Mouse (Mus musculus) liver, postnatal 0 days (tissue): ENCODE measurements at regions not wholly inside any gene's neighbourhood (a gene's known extent, or its start where the extent isn't known, plus 50 kb on each side); places are given as distances from the start of the nearest gene placed in this dataset.

ENCODE experiments used
- ATAC-seq: fragments of 200-750 bp; cut with Nextera tagmentation; 2 replicates; pipeline ENCODE4 v1.8.0; 2017; ENCODE audit warnings: mild to moderate bottlenecking, moderate library complexity
- DNase-seq: peaks from one replicate; pipeline ENCODE4 v3.0.0-alpha.2; 2016
- H3K27ac ChIP-seq: fragments of 300-500 bp; sonication (generic); 2 replicates; pipeline ENCODE4 v1.5.1; 2014; ENCODE audit warnings: antibody characterized with exemption, moderate library complexity, mild to moderate bottlenecking, low read depth
- H3K27me3 ChIP-seq: fragments of 300-500 bp; sonication (generic); 2 replicates; pipeline ENCODE4 v1.6.1; 2014; ENCODE audit warnings: low read length, control low read depth, mixed read lengths; ENCODE audit not compliant: insufficient read depth
- H3K36me3 ChIP-seq: fragments of 300-500 bp; sonication (generic); replicated peaks from 2 replicates; pipeline ENCODE4 v1.6.1; 2014; ENCODE audit warnings: mild to moderate bottlenecking, control low read depth, low read length, moderate library complexity, mixed read lengths; ENCODE audit not compliant: insufficient read depth
- H3K4me1 ChIP-seq: fragments of 300-500 bp; sonication (generic); 2 replicates; pipeline ENCODE4 v1.6.1; 2014; ENCODE audit warnings: antibody characterized with exemption, mild to moderate bottlenecking, control low read depth; ENCODE audit not compliant: insufficient read depth
- H3K4me2 ChIP-seq: fragments of 300-500 bp; sonication (generic); 2 replicates; pipeline ENCODE4 v1.6.1; 2014; ENCODE audit warnings: low read depth, mild to moderate bottlenecking, low read length, moderate library complexity, mixed read lengths
- H3K4me3 ChIP-seq: fragments of 300-500 bp; sonication (generic); 2 replicates; pipeline ENCODE4 v1.5.1; 2014; ENCODE audit warnings: low read depth, low read length
- H3K9ac ChIP-seq: fragments of 300-500 bp; sonication (generic); replicated peaks from 2 replicates; pipeline ENCODE4 v1.6.1; 2014; ENCODE audit warnings: mild to moderate bottlenecking, moderate library complexity
- H3K9me3 ChIP-seq: fragments of 300-500 bp; sonication (generic); 2 replicates; pipeline ENCODE4 v1.6.1; 2016; ENCODE audit warnings: mild to moderate bottlenecking, control low read depth, low read length, mixed read lengths
- CTCF ChIP-seq: sonication (generic); IDR thresholded peaks from 2 replicates; pipeline ENCODE4 v1.5.1; 2016; ENCODE audit warnings: antibody characterized with exemption, low read depth
- EP300 ChIP-seq: IDR thresholded peaks from 2 replicates; pipeline ENCODE4 v1.6.1; 2016; ENCODE audit warnings: antibody characterized with exemption, low read depth, mild to moderate bottlenecking
- WGBS: fragments of 180-500 bp; shearing (Covaris S2); extraction: QIAGEN DNeasy Blood & Tissue Kit; methylation state at CpG from one replicate; pipeline ENCODE4 v1.1.7; 2014; ENCODE audit not compliant: insufficient replicate concordance; 5-methylcytosine and 5-hydroxymethylcytosine counted together

DNA sequence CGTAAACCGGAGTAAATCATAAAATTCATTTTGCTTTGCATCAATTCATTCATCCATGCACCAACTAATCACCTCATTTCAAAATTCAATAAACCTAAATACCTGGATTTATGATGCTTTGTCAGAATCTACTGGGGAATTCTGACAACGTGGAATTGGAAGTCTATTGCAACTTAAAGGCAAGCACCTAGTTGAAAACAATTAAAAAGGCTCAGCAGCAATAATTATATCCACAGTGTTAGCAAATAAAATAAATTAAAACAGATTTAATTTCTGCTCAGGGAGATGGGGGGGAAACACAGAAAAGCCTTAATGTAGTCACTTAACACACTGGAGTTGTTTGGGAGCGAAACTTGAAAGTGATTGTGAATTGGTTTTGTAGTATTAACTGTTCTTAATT is 430.3 kb upstream of the Tenm3 start:
- H3K9ac ChIP-seq = no peak overlapping the region
- 80% methylated on average over 4 of the region's 4 CpGs for WGBS
- no peak overlapping the region for H3K4me3 ChIP-seq
- no peak overlapping the region for H3K4me2 ChIP-seq
- no peak overlapping the region for H3K27ac ChIP-seq
- no peaks in the 10 kb centered on the region for H3K36me3 ChIP-seq
- no peaks in the 10 kb centered on the region for H3K27me3 ChIP-seq
- H3K4me1 ChIP-seq = no peaks in the 10 kb centered on the region
- ATAC-seq = no peak
- TF ChIP-seq CTCF (no peak), EP300 (no peak)
- no peaks in the 10 kb centered on the region for H3K9me3 ChIP-seq
- no peak for DNase-seq

- DNase-seq (no peak), ATAC-seq (no peak)
- Histone ChIP-seq H3K9me3 (no peaks in the 10 kb centered on the region), H3K36me3 (no peaks in the 10 kb centered on the region), H3K9ac (no peak overlapping the region), H3K27me3 (no peaks in the 10 kb centered on the region), H3K4me2 (no peak overlapping the region), H3K4me3 (no peak overlapping the region), H3K27ac (no peak overlapping the region), H3K4me1 (no peaks in the 10 kb centered on the region)
- TF ChIP-seq CTCF (no peak), EP300 (no peak)
- 83% methylated on average over 1 of the region's 1 CpGs for WGBS
Observed at GRCm38 (mm10) chr8:49273109-49273508, 429.4 kb upstream of the Tenm3 start.

GRCm38 (mm10) chr8:49263416-49263815 is 419.7 kb upstream of the Tenm3 start:
- Histone ChIP-seq H3K27ac (no peak overlapping the region), H3K4me3 (no peak overlapping the region), H3K4me2 (no peak overlapping the region), H3K9me3 (no peaks in the 10 kb centered on the region), H3K27me3 (no peaks in the 10 kb centered on the region), H3K9ac (no peak overlapping the region), H3K36me3 (no peaks in the 10 kb centered on the region), H3K4me1 (no peaks in the 10 kb centered on the region)
- ATAC-seq (no peak), DNase-seq (no peak)
- TF ChIP-seq EP300 = no peak
- no peak for TF ChIP-seq CTCF
- WGBS = 80% methylated on average over 6 of the region's 6 CpGs

DNA sequence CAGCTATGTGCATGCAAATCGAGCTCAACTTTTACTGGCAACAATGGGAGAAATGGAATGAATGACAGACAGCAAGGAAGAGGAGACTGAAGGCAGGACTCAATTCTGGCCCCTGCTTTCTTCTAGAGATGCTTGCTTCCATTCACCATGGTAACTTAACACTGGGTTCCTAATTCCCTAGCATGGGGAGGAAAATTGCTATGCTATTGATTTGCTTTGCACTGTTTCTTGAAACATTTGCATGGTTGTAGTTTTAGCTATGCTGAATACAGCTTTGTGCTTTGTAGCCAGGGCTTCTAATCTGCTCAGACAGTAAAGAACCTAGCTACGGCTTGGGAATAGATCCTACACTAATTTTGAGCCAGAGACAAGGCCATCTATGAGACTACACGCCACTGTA is 419.0 kb upstream of the Tenm3 start:
- Histone ChIP-seq H3K4me2 (no peak overlapping the region), H3K9ac (no peak overlapping the region), H3K4me1 (no peaks in the 10 kb centered on the region), H3K27ac (no peak overlapping the region), H3K27me3 (no peaks in the 10 kb centered on the region), H3K9me3 (no peaks in the 10 kb centered on the region), H3K36me3 (no peaks in the 10 kb centered on the region), H3K4me3 (no peak overlapping the region)
- no peak for DNase-seq
- 69% methylated on average over 3 of the region's 3 CpGs for WGBS
- ATAC-seq = no peak
- TF ChIP-seq EP300 (no peak), CTCF (no peak)

GRCm38 (mm10) chr8:49255954-49256353 is 412.2 kb upstream of the Tenm3 start:
- no peak for TF ChIP-seq CTCF
- TF ChIP-seq EP300 = no peak
- Histone ChIP-seq H3K4me2 (no peak overlapping the region), H3K4me1 (no peaks in the 10 kb centered on the region), H3K27ac (no peak overlapping the region), H3K36me3 (no peaks in the 10 kb centered on the region), H3K9me3 (no peaks in the 10 kb centered on the region), H3K9ac (no peak overlapping the region), H3K4me3 (no peak overlapping the region), H3K27me3 (no peaks in the 10 kb centered on the region)
- no peak for DNase-seq
- ATAC-seq = no peak
- WGBS = 71% methylated on average over 2 of the region's 2 CpGs

DNA sequence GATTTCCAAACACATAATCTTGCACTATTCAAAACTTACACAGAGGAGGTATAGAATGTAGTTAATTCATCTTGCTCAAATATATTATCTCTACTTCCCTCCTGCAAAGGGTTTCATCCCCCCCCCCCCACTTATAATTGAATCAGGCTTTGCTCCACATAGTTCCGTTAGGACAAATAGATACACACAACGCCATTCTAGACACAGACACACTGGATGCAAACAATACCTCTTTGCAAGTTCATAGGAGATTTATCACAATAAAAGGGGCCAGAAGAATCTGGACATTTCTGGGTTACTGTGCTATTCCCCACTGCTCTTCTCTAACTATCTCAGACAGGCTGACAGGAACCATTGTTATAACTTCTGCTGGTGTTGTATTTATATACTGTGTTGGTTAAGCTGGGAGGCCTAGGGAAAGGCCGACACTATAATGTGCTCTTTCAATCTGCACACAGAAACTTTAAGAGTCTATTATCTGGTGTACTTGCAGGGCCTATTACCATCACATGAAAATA is 410.6 kb upstream of the Tenm3 start:
- TF ChIP-seq EP300 (no peak), CTCF (no peak)
- DNase-seq (no peak), ATAC-seq (no peak)
- Histone ChIP-seq H3K9ac (no peak overlapping the region), H3K36me3 (no peaks in the 10 kb centered on the region), H3K4me1 (no peaks in the 10 kb centered on the region), H3K27ac (no peak overlapping the region), H3K4me2 (no peak overlapping the region), H3K4me3 (no peak overlapping the region), H3K9me3 (no peaks in the 10 kb centered on the region), H3K27me3 (no peaks in the 10 kb centered on the region)
- WGBS = 85% methylated on average over 3 of the region's 3 CpGs

DNA sequence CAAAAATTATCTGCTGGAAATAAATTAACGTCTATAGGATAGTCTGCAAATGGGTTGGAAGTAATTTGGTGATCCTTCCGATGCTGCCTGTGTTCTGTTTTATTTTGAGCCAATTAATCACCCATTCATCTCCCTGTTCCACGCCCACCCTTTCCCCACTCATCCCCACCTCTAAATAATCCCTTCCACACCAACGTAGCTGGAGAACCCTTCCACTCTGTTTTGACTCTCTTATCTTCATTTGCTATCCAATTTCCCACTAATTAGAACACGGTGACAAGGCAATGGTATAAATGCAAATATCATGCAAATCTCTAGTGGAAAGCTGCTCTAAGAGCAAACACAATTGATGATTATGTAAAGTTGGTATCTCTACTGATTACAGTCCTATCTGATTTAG is 399.3 kb upstream of the Tenm3 start:
- Histone ChIP-seq H3K4me3 (no peak overlapping the region), H3K4me1 (no peaks in the 10 kb centered on the region), H3K9ac (no peak overlapping the region), H3K27ac (no peak overlapping the region), H3K27me3 (no peaks in the 10 kb centered on the region), H3K4me2 (no peak overlapping the region), H3K36me3 (no peaks in the 10 kb centered on the region), H3K9me3 (no peaks in the 10 kb centered on the region)
- TF ChIP-seq EP300 = no peak
- TF ChIP-seq CTCF = no peak
- 55% methylated on average over 5 of the region's 5 CpGs for WGBS
- DNase-seq (no peak), ATAC-seq (no peak)
